Mouse (Mus musculus): ENCODE results near the gene Thap2.

The Thap2 gene

GRCm38 (mm10) chr10:115355016-115355415, 29.2 kb downstream of the Thap2 start:
- DNase-seq (ENCODE audit: low read depth, low spot score) = no peak

- no peak for DNase-seq (ENCODE audit: low read depth, low spot score)
These were observed 29.7 kb downstream of the Thap2 start for GRCm38 (mm10) chr10:115354553-115354952.

GRCm38 (mm10) chr10:115350810-115351397, 33.3 kb downstream of the Thap2 start:
- no peak for DNase-seq (ENCODE audit: low read depth, low spot score)

GRCm38 (mm10) chr10:115349509-115349908, 34.7 kb downstream of the Thap2 start:
- DNase-seq (ENCODE audit: low read depth, low spot score) = no peak

- DNase-seq (ENCODE audit: low read depth, low spot score) = no peak
These were observed 35.2 kb downstream of the Thap2 start for GRCm38 (mm10) chr10:115349029-115349428.

GRCm38 (mm10) chr10:115348131-115348530, 36.1 kb downstream of the Thap2 start:
- DNase-seq (ENCODE audit: low read depth, low spot score) = no peak

GRCm38 (mm10) chr10:115346444-115346843, 37.8 kb downstream of the Thap2 start:
- no peak for DNase-seq (ENCODE audit: low read depth, low spot score)

GRCm38 (mm10) chr10:115342771-115343425, 41.3 kb downstream of the Thap2 start:
- no peak for DNase-seq (ENCODE audit: low read depth, low spot score)

GRCm38 (mm10) chr10:115339820-115340328, 44.4 kb downstream of the Thap2 start:
- no peak for DNase-seq (ENCODE audit: low read depth, low spot score)

- no peak for DNase-seq (ENCODE audit: low read depth, low spot score)
These were observed 47.3 kb downstream of the Thap2 start for GRCm38 (mm10) chr10:115336901-115337300.

- DNase-seq (ENCODE audit: low read depth, low spot score) = no peak
These were observed 50.7 kb downstream of the Thap2 start for GRCm38 (mm10) chr10:115333528-115333927.

GRCm38 (mm10) chr10:115332997-115333396, 51.2 kb downstream of the Thap2 start:
- DNase-seq (ENCODE audit: low read depth, low spot score) = no peak

- no peak for DNase-seq (ENCODE audit: low read depth, low spot score)
These were observed 51.8 kb downstream of the Thap2 start for GRCm38 (mm10) chr10:115332420-115332952.

GRCm38 (mm10) chr10:115329010-115329530, 55.2 kb downstream of the Thap2 start:
- DNase-seq (ENCODE audit: low read depth, low spot score) = no peak

- no peak for DNase-seq (ENCODE audit: low read depth, low spot score)
These were observed 55.7 kb downstream of the Thap2 start for GRCm38 (mm10) chr10:115328514-115328913.

GRCm38 (mm10) chr10:115323295-115323694, 60.9 kb downstream of the Thap2 start:
- peak; percentile 63 for DNase-seq (ENCODE audit: low read depth, low spot score)

GRCm38 (mm10) chr10:115321317-115322035, 62.8 kb downstream of the Thap2 start:
- no peak for DNase-seq (ENCODE audit: low read depth, low spot score)
